Mouse (Mus musculus): ENCODE data around the gene Arhgef17.
"Not testable (repeated sequence)": the region's sequence is repeated elsewhere in the genome, so short reads cannot be mapped to it uniquely, and the experiment has no call there.

Arhgef17 gene

DNA sequence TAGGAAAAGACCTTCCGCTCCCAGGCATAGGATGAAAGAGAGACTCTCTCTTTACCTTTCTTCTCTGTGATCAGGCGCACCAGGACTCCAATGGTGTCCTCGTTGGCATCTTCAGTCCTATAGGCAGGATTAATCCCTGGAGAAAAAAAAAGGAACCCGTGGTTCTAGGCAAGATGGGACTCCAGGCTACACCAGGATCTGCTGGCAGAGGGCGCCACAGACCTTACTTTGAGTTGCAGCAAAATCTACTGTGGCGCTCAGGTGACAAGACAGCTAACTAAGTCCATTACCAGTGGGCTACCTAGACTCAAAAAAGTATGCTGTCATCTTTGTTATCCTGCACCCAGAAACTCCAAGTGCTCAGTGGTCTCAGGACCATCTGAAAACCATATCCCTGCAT, 83.2 kb downstream of the Arhgef17 start:
- peak; percentile 69 for DNase-seq (ENCODE audit: low read depth, low spot score)

DNA sequence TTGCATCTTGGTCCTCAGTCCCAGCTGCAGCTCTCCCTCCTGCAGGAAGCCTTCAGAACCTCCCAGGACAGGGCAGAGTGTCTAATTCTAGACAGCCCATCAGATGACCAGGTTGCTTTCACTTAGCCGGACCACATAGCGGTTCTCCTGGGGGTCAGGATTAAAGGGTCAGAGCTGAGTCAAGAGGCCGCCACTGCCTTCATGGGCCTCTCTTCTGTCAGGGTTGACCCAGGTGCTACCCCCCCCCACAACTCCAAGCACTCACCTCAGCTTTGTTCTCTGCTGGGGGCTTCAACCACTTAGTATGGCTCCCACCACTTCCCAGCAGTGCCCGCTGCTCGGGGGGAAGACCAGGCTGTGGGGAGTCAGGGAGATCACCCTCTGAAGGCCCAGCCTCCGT, 84.8 kb downstream of the Arhgef17 start:
- no peak for DNase-seq (ENCODE audit: low read depth, low spot score)

DNA sequence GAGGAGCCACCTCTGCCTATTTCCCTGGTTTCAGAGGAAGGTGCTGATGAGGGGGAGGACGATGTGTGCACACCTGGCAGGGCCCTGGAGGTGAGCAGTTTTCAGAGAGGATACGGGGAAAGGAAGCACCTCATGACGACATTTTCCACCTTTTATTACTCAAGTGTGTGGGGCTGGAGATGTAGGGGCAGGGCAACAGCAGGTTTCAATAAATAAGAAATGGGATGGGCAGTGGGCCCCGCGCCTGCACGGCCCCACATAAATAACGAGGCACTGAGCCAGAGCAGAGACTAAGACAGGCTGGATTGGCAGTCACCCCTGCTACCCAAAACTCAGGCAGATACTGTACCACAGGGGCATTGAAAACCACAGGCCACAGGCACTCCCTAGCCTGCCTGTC, 85.9 kb downstream of the Arhgef17 start:
- not testable (repeated sequence) for DNase-seq (ENCODE audit: low read depth, low spot score)

DNA sequence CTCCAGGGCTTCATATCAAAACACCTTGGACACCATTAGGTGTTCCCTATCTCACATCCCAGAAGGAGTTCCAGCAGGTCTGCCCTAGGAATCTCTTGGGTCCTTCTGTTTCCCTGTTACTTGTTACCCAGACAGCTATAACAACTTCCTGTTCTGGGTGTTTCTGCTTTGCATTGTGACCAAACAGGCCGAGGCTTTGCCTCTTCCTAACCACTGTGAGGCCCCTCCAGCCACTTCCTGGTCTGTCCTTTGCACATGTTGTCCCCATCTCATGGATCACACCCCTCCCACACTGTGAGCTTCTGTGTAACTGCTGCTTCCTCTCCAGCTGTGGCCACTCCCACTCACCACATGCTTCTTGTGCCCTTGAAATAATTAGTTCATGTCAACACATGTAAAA, 86.5 kb downstream of the Arhgef17 start:
- peak; percentile 63 for DNase-seq (ENCODE audit: low read depth, low spot score)

DNA sequence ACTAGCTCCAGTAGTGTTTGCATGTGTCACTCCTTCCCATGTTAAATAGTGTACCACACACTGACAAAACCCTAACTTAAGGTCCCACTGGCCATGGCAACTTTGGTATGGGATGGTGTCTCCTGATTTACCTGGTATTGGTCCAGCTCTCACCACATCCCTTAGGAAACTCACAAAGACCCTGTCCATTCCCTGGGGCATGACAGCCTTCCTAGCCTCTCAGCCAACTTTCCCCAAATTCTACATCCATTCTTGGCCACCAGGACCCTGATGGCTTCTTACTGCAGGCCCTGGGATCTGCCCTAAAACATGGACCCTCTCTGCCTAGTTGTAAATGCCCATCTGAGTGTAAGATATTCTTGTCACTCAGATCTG, 86.9 kb downstream of the Arhgef17 start:
- no peak for DNase-seq (ENCODE audit: low read depth, low spot score)

DNA sequence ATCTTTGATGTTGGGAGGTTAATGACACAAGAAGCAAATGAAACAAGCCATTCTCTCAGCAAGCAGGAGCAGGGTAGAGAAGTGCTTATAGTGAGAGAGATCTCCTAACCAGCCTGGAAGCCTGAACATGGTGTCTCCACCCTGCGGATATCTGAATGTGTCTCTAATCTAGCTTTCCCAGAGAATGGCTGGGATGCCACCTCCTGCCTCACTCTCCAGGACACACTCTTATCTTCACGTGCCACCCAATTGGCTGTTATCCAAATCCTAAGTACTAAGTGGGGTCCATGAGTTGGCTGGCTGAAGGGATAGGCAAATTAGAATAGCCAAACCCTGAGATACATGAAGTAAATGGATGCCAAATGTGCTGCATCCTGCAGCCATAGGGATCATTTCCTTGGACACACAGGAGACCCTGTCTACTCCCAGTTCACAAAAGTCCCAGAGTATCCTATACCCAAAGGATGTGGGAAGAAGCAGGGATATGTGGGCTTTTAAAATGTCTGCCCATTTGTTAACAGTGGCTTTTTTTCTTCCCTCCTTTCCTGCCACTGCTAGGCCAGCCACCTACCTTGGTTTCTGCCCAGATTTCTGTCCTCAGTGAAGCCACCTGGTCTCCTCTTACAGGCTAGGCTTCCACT, 87.4 kb downstream of the Arhgef17 start:
- no peak for DNase-seq (ENCODE audit: low read depth, low spot score)

DNA sequence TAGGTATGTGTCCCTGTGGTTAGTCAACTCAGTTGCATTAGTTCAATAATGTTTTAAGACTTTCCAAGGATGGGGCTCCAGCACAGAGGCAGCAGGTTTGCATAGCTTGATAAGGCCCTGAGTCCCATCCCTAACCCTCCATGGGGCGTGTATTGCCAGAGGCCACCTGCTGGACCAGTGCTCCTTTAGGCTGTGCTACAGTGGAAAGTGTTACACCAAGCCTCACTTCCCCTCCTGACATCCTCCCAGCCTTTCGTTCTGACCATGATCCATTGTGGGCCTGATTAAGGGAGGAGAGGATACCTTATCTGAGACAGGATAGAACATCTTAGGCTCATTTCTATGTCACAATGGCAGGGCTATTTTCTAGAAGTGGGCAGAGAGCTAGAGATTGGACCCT, 88.0 kb downstream of the Arhgef17 start:
- DNase-seq (ENCODE audit: low read depth, low spot score) = no peak

DNA sequence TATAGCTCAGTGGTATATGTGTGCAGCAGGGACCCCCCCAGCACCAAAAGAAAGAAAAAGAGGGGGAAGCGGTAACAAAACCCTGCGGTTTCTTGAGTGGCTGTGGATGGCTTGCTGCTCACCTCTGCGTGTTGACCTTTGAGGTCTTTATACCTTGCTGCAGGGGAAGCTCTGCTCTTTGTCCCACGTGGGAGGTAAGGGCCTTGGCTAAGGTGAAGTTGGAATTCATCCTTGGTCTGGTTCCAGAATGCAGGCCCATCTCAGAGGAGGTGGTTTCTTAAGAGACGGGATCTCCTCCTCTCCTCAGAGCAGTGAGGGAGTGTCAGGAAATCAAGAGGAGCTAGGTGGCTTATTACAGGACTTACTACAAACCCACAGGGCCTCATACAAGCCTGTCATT, 89.7 kb downstream of the Arhgef17 start:
- DNase-seq (ENCODE audit: low read depth, low spot score) = no peak

DNA sequence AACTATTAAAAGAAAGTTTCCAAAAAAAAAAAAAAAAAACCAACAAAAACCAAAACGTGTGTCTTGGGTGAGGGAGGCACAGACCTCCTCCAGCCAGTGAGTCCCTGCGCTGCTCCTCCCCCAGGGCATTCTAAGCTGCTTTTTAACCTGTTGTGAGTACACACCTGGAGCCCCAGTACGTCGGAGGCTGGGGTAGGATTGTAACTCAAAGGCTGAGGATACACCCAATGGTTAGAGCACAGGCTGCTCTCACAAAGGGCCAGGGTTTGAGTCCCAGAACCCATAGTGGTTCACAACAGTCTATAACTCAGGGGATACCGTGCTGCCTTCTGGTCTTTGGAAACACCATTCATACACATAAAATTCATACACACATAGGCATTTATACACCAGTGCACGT, 90.3 kb downstream of the Arhgef17 start:
- DNase-seq (ENCODE audit: low read depth, low spot score) = no peak

DNA sequence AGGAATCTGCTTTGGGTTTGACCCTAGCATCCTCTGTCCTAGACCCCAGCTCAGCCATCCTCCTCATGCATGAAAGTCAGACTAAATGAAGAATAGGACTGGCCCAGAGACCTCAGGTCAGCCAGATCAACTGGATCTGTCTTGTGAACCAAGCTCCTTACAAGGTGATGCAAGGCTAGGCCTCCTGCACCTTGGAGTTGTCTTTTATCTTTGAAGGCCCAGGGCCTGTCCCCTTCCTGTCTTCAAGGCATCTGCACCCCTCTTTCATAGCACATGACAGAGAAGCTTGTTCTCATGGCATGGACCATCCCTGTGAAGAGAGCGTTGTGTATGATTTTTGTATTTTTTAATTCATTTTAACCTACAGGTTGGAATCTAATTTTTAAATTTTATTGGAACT, 91.0 kb downstream of the Arhgef17 start:
- no peak for DNase-seq (ENCODE audit: low read depth, low spot score)

DNA sequence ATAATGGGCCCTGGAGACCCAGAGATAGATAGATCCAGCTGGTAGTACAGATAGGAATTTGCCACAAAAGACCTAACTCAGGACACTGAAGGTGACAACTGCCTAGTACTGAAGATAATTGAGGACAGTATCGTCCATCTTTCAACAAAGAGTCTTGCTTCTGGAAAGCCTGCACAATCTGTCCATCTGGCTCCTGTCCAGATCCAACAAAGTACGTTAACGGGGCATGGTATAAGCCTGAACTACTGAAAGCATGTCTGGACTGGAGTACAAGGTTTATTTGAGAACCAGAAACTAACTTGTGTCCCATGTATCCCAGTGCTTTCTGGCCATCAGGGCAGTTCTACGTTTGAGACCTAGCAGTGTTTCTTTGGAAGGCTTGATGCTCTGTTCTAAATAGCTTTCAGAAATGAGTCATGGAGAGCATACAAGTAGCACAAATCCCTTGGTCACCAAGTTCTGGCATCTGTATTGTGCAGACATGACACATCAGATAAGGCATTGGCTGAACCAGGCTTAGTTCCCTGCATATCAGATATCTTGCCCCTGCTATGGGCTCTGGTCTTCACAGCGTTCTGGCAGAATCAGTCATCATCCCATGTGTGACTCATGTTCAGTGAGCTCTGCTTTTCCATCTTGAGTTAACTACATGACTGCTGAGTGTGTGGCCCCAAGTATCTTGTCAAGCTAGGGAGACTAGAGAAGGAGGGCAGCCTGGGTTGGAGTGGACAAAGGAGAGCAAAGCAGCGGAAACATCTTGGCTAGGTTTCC, 92.1 kb downstream of the Arhgef17 start:
- DNase-seq (ENCODE audit: low read depth, low spot score) = no peak

DNA sequence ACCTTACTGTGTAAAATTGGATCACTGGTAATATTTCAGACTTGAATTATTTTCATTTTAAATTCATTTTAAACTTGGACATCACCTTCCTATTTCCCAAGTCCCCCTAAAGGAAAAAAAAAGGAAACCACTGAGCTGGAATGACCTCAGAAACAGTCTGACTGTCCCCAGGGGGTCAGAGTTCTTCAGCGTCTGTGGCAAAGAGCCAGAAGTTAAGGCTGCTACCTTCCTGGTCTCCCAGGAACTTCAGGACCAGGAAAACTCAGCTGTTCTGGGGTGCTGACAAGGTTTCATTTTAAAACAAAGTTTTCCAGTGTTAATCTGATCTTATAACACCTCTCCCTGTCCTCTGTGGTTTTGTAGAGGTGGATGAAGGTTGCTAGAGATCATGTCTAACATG, 94.2 kb downstream of the Arhgef17 start:
- no peak for DNase-seq (ENCODE audit: low read depth, low spot score)

DNA sequence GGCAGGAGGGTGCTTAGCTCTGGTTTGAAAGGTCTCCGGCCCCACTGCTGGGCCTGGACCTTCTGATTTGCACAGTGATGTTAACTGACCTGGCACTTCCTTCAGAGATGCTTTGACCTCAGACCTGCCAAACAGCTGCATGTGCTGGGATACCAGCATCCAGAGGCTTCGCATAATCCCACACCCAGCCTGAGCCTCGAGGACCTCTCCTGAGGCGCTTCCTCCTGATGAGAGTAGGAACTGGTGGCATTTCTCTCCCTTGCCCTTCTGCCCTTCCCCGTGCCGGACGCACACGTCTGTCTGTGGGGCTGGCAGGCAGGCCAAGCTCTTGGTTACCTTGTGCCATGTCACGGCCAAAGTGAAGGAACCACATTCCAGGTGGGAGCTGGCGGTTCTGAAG, 95.2 kb downstream of the Arhgef17 start:
- DNase-seq (ENCODE audit: low read depth, low spot score) = no peak

DNA sequence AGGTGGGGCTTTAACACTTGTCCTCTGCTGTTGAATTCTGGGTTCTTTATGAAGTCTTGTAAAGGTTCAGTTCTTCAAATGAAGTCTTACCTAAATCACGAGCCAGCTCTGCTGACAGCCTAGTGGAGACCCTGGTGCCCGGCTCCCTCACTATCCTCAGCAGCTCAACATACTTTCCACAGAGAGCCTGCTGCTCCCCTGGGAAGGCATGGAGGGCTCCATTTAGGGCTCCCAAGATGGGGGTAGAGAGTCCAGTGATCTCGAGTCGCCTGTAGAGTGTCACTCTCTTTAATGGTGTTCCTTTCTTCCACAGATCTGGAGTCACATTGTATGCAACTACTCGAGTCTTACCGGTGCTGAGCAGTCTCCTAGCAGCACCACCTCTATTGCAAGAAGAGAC, 96.2 kb downstream of the Arhgef17 start:
- no peak for DNase-seq (ENCODE audit: low read depth, low spot score)

DNA sequence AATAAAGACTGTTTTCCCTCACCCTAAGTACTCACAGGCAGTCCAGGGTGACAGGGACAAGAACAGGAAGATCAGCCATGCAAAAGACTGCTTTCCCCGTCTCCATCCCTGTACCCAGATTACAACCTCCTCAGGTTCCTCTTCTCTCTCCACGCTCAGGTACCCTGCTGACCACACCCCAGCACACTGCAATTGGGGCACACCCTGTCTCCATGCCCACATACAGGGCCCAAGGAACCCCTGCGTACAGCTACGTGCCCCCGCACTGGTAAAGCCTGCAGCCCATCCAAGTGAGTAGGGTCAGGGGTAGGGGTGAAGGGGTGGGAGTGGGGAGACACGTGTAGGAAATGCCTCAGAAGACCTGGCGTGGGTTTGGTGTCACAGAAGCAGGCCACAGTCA, 96.7 kb downstream of the Arhgef17 start:
- no peak for DNase-seq (ENCODE audit: low read depth, low spot score)

DNA sequence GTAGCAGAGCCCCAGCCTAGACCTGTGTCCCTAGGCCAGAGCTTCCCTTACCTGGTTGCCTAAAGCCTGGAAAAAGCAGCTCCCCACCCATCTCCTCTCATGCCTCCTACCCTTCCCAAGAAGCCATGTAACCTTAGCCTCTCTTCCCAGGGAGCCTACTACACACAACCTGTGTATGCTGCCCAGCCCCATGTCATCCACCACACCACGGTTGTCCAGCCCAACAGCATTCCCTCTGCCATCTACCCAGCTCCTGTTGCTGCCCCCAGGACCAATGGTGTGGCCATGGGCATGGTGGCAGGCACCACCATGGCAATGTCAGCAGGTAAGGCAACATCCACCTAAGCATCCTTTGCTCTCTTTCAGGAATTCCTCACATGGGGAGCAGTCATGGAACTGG, 98.0 kb downstream of the Arhgef17 start:
- DNase-seq (ENCODE audit: low read depth, low spot score) = no peak

DNA sequence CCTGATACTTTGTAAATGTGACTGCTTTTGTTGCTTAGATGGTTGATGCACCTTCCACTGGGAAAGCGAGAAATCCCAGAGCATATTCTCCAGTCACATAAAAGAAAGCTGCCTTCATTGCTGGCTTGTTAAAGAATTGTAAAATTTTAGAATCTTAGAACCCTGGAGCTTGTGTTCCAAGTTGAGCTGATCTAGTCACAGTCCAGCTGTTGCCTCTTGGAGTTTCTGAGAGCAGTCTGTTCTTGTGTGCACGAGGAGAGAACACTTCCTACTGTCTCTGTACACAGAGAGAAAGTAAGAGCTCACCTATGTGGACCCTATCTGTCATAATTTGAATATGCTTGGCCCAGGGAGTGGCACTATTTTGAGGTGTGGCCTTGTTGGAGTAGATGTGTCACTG, 103.4 kb downstream of the Arhgef17 start:
- no peak for DNase-seq (ENCODE audit: low read depth, low spot score)

DNA sequence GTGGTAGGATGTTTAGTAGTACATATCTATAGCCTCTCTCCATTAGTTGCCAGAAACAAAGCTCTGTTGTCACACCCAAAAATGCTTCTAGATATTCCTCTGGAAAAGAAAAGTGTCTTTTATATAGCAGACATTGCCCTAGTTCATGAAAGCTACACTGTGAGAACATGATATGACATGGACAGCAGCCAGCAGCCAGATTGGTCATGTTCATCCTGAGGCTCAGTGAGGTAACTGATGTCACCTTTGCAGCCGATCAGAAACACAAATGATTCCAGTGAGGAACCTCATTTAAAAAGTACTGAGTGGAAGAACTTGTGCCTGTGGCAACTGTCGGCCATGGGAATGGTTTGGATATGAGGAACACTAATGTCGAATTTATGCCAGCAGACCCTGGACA, 107.2 kb downstream of the Arhgef17 start:
- no peak for DNase-seq (ENCODE audit: low read depth, low spot score)

Measured in A20 (cell line).